Mouse (Mus musculus) myocyte (in vitro differentiated cells): Measurements from ENCODE around the gene Arhgef19.

Experiments
- E2F4 ChIP-seq: IDR thresholded peaks from one replicate; pipeline ENCODE4 v1.6.1; 2011; ENCODE audit warnings: mild to moderate bottlenecking, control low read depth, moderate library complexity; ENCODE audit not compliant: insufficient read depth
- MAX ChIP-seq: IDR thresholded peaks from one replicate; pipeline ENCODE4 v1.6.1; 2011; ENCODE audit warnings: low read depth, mild to moderate bottlenecking, control low read depth
- MYOD1 ChIP-seq, 3 experiments: IDR thresholded peaks; one replicate each; pipeline ENCODE4 v1.6.1; 2011; ENCODE audit warnings: control low read depth in 2 of 3, low read depth in 2 of 3, mild to moderate bottlenecking in 2 of 3, moderate library complexity in 1 of 3; ENCODE audit not compliant: insufficient read length in 2 of 3, control insufficient read depth in 1 of 3
- POLR2A ChIP-seq: IDR thresholded peaks from one replicate; pipeline ENCODE4 v1.6.1; 2011; ENCODE audit warnings: low read depth, mild to moderate bottlenecking, control low read depth, moderate library complexity; ENCODE audit not compliant: insufficient read length
- POLR2AphosphoS2 ChIP-seq: IDR thresholded peaks from one replicate; pipeline ENCODE4 v1.6.1; 2011; ENCODE audit warnings: low read depth, control low read depth; ENCODE audit not compliant: insufficient read length

- TF ChIP-seq POLR2A (no peak), MYOD1 (IDR thresholded peaks at IDR 0.05; ENCODE audit: control insufficient read depth in 1 of 3, insufficient read length in 2 of 3, low read depth in 2 of 3) (no peak), POLR2AphosphoS2 (no peak), MAX (no peak), E2F4 (no peak)
These were observed 16.5 kb upstream of the Arhgef19 start for GRCm38 (mm10) chr4:141222752-141223151.
